Mouse (Mus musculus) bone marrow, adult 2 months (tissue): Measurements from ENCODE around the gene Hspb7. TPM values are rescaled to one million over a fixed set of nuclear protein-coding genes. Genes with fewer than 3 reads are reported as not detected.

Experiments
- H3K27ac ChIP-seq: fragments of 200-500 bp; 2 replicates; pipeline ENCODE4 v1.5.1; 2012; ENCODE audit warnings: low read depth, mild to moderate bottlenecking, control low read depth, inconsistent platforms, low read length; ENCODE audit not compliant: control insufficient read depth, poor library complexity, insufficient read depth
- H3K4me1 ChIP-seq: fragments of 200-500 bp; 2 replicates; pipeline ENCODE4 v1.6.1; 2011; ENCODE audit warnings: low read length; ENCODE audit not compliant: control insufficient read depth, insufficient read depth
- H3K4me3 ChIP-seq: fragments of 200-500 bp; replicated peaks from 2 replicates; pipeline ENCODE3; 2011; ENCODE audit warnings: mild to moderate bottlenecking, low read depth, low read length, control low read depth; ENCODE audit not compliant: control insufficient read depth
- CTCF ChIP-seq: fragments of 200-500 bp; IDR thresholded peaks from 2 replicates; pipeline ENCODE4 v1.5.1; 2011; ENCODE audit warnings: low read length, control low read depth; ENCODE audit not compliant: control insufficient read depth, insufficient read depth
- POLR2A ChIP-seq: fragments of 200-500 bp; IDR thresholded peaks from 2 replicates; pipeline ENCODE4 v1.6.1; 2011; ENCODE audit warnings: low read depth, mild to moderate bottlenecking, control low read depth, low read length, borderline replicate concordance; ENCODE audit not compliant: control insufficient read depth
- WGBS: fragments of 180-500 bp; shearing (Covaris S2); methylation state at CpG from one replicate; pipeline ENCODE4 v1.1.7; 2018; 5-methylcytosine and 5-hydroxymethylcytosine counted together
- polyA plus RNA-seq: library from polyadenylated mRNA; stranded (reverse); fragments of >200 nt; gene quantifications from 2 replicates; pipeline ENCODE4 v1.2.4, GENCODE M21; 2011; ENCODE audit warnings: low replicate concordance; ENCODE audit not compliant: missing spikeins, insufficient read depth, insufficient read length

The Hspb7 gene
- polyA plus RNA-seq, 1 experiment, result 0.72 TPM

- TF ChIP-seq POLR2A (peak; percentile 64; the same call in 1 of the 2 replicates), CTCF (0 out of 2 replicates have a peak, but pooled peaks have one; percentile 7)
- WGBS, result under 1% methylated on average over 72 of the region's 102 CpGs
Observed at GRCm38 (mm10) chr4:141444451-141445327, 24.1 kb downstream of the Hspb7 start, which contains the start of gene Zbtb17. Gene Zbtb17 (plus strand): TSS chr4:141444654.

GRCm38 (mm10) chr4:141445328-141445720 is 24.7 kb downstream of the Hspb7 start:
- H3K27ac ChIP-seq, result no peak overlapping the region
- peaks cover 1% of the 10 kb centered on the region; the same call in 1 of the 2 replicates for H3K4me1 ChIP-seq
- peak overlapping the region; percentile 92 for H3K4me3 ChIP-seq
- no peak for TF ChIP-seq CTCF
- no peak for TF ChIP-seq POLR2A
- WGBS, result 21% methylated on average over 14 of the region's 14 CpGs

More at GRCm38 (mm10) chr4:141444451-141445327, 24.1 kb downstream of the Hspb7 start, which contains the start of gene Zbtb17:
- Histone ChIP-seq H3K4me3 (peak within 1 kb of the TSS; percentile 92), H3K4me1 (peaks cover 1% of the 10 kb centered on the region; the same call in 1 of the 2 replicates), H3K27ac (peak within 1 kb of the TSS; percentile 45; the same call in 1 of the 2 replicates)

GRCm38 (mm10) chr4:141446211-141446610 is 25.6 kb downstream of the Hspb7 start:
- peaks cover 1% of the 10 kb centered on the region; the same call in 1 of the 2 replicates for H3K4me1 ChIP-seq
- TF ChIP-seq POLR2A, result no peak
- no peak for TF ChIP-seq CTCF
- H3K4me3 ChIP-seq, result no peak overlapping the region
- no peak overlapping the region for H3K27ac ChIP-seq
- WGBS, result 77% methylated on average over 7 of the region's 7 CpGs

- peaks cover 6% of the 10 kb centered on the region; the same call in 1 of the 2 replicates for H3K4me1 ChIP-seq
- TF ChIP-seq CTCF, result no peak
- TF ChIP-seq POLR2A, result no peak
- WGBS, result 79% methylated on average over 2 of the region's 2 CpGs
- H3K27ac ChIP-seq, result no peak overlapping the region
- no peak overlapping the region for H3K4me3 ChIP-seq
Observed at GRCm38 (mm10) chr4:141451251-141451650, 30.7 kb downstream of the Hspb7 start.

GRCm38 (mm10) chr4:141451916-141452450 is 31.4 kb downstream of the Hspb7 start:
- Histone ChIP-seq H3K27ac (no peak overlapping the region), H3K4me3 (no peak overlapping the region), H3K4me1 (peaks cover 6% of the 10 kb centered on the region; the same call in 1 of the 2 replicates)
- TF ChIP-seq CTCF (no peak), POLR2A (no peak)
- WGBS, result 89% methylated on average over 9 of the region's 9 CpGs

- peak overlapping the region; percentile 79 for H3K27ac ChIP-seq
- WGBS, result 19% methylated on average over 14 of the region's 14 CpGs
- peaks cover 6% of the 10 kb centered on the region; the same call in 1 of the 2 replicates for H3K4me1 ChIP-seq
- no peak overlapping the region for H3K4me3 ChIP-seq
- TF ChIP-seq CTCF, result no peak
- no peak for TF ChIP-seq POLR2A
Observed at GRCm38 (mm10) chr4:141454581-141455350, 34.2 kb downstream of the Hspb7 start.

- TF ChIP-seq CTCF (no peak), POLR2A (no peak)
- 66% methylated on average over 4 of the region's 4 CpGs for WGBS
- H3K4me1 ChIP-seq, result peaks cover 6% of the 10 kb centered on the region; the same call in 1 of the 2 replicates
- H3K27ac ChIP-seq, result 0 out of 2 replicates have a peak overlapping the region, but pooled peaks have one; percentile 11
- no peak overlapping the region for H3K4me3 ChIP-seq
Observed at GRCm38 (mm10) chr4:141455526-141455925, 34.9 kb downstream of the Hspb7 start.
